Mouse (Mus musculus): ENCODE measurements at regions not wholly inside any gene's neighbourhood (a gene's known extent, or its start where the extent isn't known, plus 50 kb on each side); places are given as distances from the start of the nearest gene placed in this dataset.

DNA sequence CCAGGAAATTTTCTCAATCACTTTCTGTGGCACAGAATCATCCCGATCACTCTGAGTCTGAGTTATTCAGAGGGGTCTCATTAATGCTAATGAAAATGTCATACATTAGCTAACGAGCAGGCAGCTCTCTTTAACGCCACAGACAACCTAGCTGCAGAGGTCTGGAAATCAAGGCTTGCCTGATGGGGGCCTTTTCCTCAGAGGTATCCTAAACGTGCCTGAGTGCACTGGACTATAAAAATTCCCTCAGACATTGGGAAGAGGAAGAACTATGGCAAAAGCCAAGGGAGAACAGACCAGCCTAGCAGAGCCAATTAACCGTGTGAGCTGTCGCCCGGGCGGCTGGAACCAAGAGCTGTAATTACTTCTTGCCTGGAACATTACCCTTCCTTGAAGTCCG is 245.5 kb downstream of the Adgra3 start:
- Histone ChIP-seq H3K27ac (no peak overlapping the region), H3K4me3 (ENCODE audit: insufficient read depth in 1 of 2, low read depth in 2 of 2, low read length in 2 of 2) (no peak overlapping the region), H3K9ac (replicated peaks) (no peak overlapping the region), H3K4me2 (ENCODE audit: low read depth) (no peak overlapping the region), H3K4me1 (replicated peaks; ENCODE audit: control insufficient read depth in 2 of 2, insufficient read depth in 2 of 2, low read length in 1 of 2) (no peaks in the 10 kb centered on the region), H3K36me3 (replicated peaks; ENCODE audit: control insufficient read depth, insufficient read depth, low read depth) (no peaks in the 10 kb centered on the region), H3K27me3 (ENCODE audit: control insufficient read depth, insufficient read depth, low read length) (no peaks in the 10 kb centered on the region), H3K9me3 (ENCODE audit: control insufficient read depth, low read length) (no peaks in the 10 kb centered on the region)
- DNase-seq (ENCODE audit: low read depth in 3 of 3, low spot score in 3 of 3) = no peak
- 56% methylated on average over 9 of the region's 9 CpGs for WGBS (ENCODE audit: insufficient replicate concordance)
- ATAC-seq (ENCODE audit: insufficient read depth) = no peak
- TF ChIP-seq EP300 (IDR thresholded peaks at IDR 0.05; ENCODE audit: low read depth) (no peak), CTCF (IDR thresholded peaks at IDR 0.05; ENCODE audit: low read depth) (no peak)

DNA sequence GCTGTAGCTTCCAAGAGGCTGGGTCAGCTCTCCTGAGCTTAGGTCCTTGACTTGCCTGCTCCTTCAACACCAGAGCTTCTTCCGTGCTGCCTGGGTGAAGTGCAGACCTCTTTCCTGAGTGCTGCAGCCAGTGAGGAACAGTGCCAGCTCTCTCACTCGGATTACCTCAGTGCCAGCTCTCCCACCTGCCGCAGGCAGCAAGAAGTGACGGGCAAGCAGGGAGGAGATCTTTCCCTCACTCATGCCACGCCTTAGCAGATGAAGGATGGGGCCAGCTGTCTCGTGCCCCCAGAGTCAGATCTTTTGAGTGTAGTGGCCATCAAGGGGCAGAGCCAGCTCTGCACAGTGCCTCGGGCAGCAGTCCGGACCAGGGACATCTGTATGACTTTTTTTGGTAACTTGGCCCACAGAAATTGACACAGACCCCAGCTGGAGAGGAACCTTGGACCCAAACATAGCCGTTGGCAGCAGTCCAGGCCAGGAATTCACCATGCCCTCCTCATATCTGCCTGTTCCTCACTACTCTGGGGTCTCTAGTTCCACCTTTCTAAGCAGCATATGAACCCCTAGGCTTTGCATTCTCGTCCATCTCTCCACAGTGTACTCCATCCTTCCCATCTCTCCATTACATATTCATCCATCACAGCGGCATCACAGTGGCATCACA is 263.9 kb upstream of the Kcnip4 start:
- Histone ChIP-seq H3K9me3 (ENCODE audit: control insufficient read depth, low read length) (no peaks in the 10 kb centered on the region), H3K27me3 (ENCODE audit: control insufficient read depth, insufficient read depth, low read length) (no peaks in the 10 kb centered on the region), H3K4me2 (ENCODE audit: low read depth) (no peak overlapping the region), H3K27ac (no peak overlapping the region), H3K9ac (replicated peaks) (no peak overlapping the region), H3K4me1 (replicated peaks; ENCODE audit: control insufficient read depth in 2 of 2, insufficient read depth in 2 of 2, low read length in 1 of 2) (no peaks in the 10 kb centered on the region), H3K4me3 (ENCODE audit: insufficient read depth in 1 of 2, low read depth in 2 of 2, low read length in 2 of 2) (no peak overlapping the region), H3K36me3 (replicated peaks; ENCODE audit: control insufficient read depth, insufficient read depth, low read depth) (no peaks in the 10 kb centered on the region)
- TF ChIP-seq CTCF (IDR thresholded peaks at IDR 0.05; ENCODE audit: low read depth) (no peak), EP300 (IDR thresholded peaks at IDR 0.05; ENCODE audit: low read depth) (no peak)
- WGBS (ENCODE audit: insufficient replicate concordance) = 57% methylated on average over 11 of the region's 11 CpGs
- DNase-seq (ENCODE audit: low read depth in 3 of 3, low spot score in 3 of 3) (no peak), ATAC-seq (ENCODE audit: insufficient read depth) (no peak)

DNA sequence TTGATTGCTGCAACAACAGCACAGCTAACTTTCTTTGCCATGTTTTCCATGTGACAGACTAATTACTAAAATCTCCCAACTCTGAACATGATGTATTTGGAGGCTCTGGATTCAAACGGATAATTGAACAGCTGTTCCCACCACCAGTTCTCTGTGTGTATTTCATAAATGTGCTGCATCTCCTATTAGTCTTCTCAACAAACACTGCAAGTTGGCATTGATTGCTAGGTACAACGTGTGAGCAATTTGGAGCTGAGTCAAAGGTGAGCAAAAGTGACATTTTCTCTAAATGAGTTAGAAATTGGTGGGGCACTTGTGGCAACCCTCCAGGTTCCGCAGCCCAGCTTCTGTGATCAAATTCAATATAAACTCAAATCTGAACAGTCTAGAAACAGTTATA is 259.0 kb upstream of the Kcnip4 start:
- no peak for DNase-seq (ENCODE audit: low read depth in 3 of 3, low spot score in 3 of 3)
- WGBS (ENCODE audit: insufficient replicate concordance) = 45% methylated on average over 3 of the region's 3 CpGs

DNA sequence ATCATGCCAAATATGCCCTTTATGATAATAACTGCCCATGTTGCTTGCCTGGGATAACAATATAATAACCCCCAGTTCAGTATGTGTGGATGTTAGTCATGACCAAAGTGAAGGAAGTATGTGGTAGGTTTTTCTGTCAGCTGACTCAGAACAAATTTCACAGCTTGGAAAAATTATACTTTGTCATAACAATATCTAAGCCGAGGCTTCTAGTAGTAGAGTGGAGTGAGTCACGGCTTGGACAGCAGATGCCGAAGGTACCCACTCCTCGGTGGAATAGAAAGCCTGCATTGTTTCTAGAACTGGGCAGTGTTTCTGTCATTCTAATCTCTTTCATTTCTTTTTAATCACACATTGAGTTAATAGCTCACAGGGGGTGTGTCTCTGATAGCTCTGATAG is 236.3 kb upstream of the Kcnip4 start:
- H3K27me3 ChIP-seq (ENCODE audit: control insufficient read depth, insufficient read depth, low read length) = no peaks in the 10 kb centered on the region
- H3K27ac ChIP-seq = no peak overlapping the region
- ATAC-seq (ENCODE audit: insufficient read depth) = no peak
- 72% methylated on average over 4 of the region's 4 CpGs for WGBS (ENCODE audit: insufficient replicate concordance)
- H3K4me1 ChIP-seq (replicated peaks; ENCODE audit: control insufficient read depth in 2 of 2, insufficient read depth in 2 of 2, low read length in 1 of 2) = no peaks in the 10 kb centered on the region
- no peak overlapping the region for H3K4me3 ChIP-seq (ENCODE audit: insufficient read depth in 1 of 2, low read depth in 2 of 2, low read length in 2 of 2)
- no peaks in the 10 kb centered on the region for H3K36me3 ChIP-seq (replicated peaks; ENCODE audit: control insufficient read depth, insufficient read depth, low read depth)
- no peaks in the 10 kb centered on the region for H3K9me3 ChIP-seq (ENCODE audit: control insufficient read depth, low read length)
- no peak overlapping the region for H3K4me2 ChIP-seq (ENCODE audit: low read depth)
- no peak overlapping the region for H3K9ac ChIP-seq (replicated peaks)
- no peak for TF ChIP-seq CTCF (IDR thresholded peaks at IDR 0.05; ENCODE audit: low read depth)
- no peak for TF ChIP-seq EP300 (IDR thresholded peaks at IDR 0.05; ENCODE audit: low read depth)
- DNase-seq (ENCODE audit: low read depth in 3 of 3, low spot score in 3 of 3) = no peak

More for the DNA sequence above, 259.0 kb upstream of the Kcnip4 start:
- Histone ChIP-seq H3K4me1 (replicated peaks; ENCODE audit: control insufficient read depth in 2 of 2, insufficient read depth in 2 of 2, low read length in 1 of 2) (no peaks in the 10 kb centered on the region), H3K4me3 (ENCODE audit: insufficient read depth in 1 of 2, low read depth in 2 of 2, low read length in 2 of 2) (no peak overlapping the region), H3K9me3 (ENCODE audit: control insufficient read depth, low read length) (no peaks in the 10 kb centered on the region), H3K27me3 (ENCODE audit: control insufficient read depth, insufficient read depth, low read length) (no peaks in the 10 kb centered on the region), H3K27ac (no peak overlapping the region), H3K9ac (replicated peaks) (no peak overlapping the region), H3K4me2 (ENCODE audit: low read depth) (no peak overlapping the region), H3K36me3 (replicated peaks; ENCODE audit: control insufficient read depth, insufficient read depth, low read depth) (no peaks in the 10 kb centered on the region)
- no peak for ATAC-seq (ENCODE audit: insufficient read depth)
- TF ChIP-seq CTCF (IDR thresholded peaks at IDR 0.05; ENCODE audit: low read depth) (no peak), EP300 (IDR thresholded peaks at IDR 0.05; ENCODE audit: low read depth) (no peak)

DNA sequence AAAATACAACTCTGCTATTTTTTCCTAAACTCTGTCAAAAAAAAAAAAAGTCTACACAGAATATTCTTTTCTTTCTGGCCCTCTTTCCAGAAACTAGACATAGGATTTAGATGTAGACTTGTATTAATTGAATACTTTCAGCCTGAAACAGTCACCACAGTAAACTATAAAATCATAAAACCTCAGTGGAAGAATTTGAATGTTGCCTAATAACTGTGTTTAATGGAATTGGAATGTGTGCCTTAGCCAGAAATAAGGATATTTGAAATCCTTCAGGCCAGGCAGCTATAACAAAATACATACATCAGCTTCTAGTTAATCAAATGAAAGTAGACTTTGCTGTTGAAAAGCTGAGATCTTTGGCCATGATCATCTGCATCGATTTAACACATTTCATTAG is 230.8 kb upstream of the Kcnip4 start:
- 23% methylated on average over 1 of the region's 1 CpGs for WGBS (ENCODE audit: insufficient replicate concordance)
- no peak for TF ChIP-seq CTCF (IDR thresholded peaks at IDR 0.05; ENCODE audit: low read depth)
- TF ChIP-seq EP300 (IDR thresholded peaks at IDR 0.05; ENCODE audit: low read depth) = no peak
- Histone ChIP-seq H3K27ac (no peak overlapping the region), H3K4me3 (ENCODE audit: insufficient read depth in 1 of 2, low read depth in 2 of 2, low read length in 2 of 2) (no peak overlapping the region), H3K9ac (replicated peaks) (no peak overlapping the region), H3K27me3 (ENCODE audit: control insufficient read depth, insufficient read depth, low read length) (no peaks in the 10 kb centered on the region), H3K36me3 (replicated peaks; ENCODE audit: control insufficient read depth, insufficient read depth, low read depth) (no peaks in the 10 kb centered on the region), H3K4me2 (ENCODE audit: low read depth) (no peak overlapping the region), H3K4me1 (replicated peaks; ENCODE audit: control insufficient read depth in 2 of 2, insufficient read depth in 2 of 2, low read length in 1 of 2) (no peaks in the 10 kb centered on the region), H3K9me3 (ENCODE audit: control insufficient read depth, low read length) (no peaks in the 10 kb centered on the region)
- DNase-seq (ENCODE audit: low read depth in 3 of 3, low spot score in 3 of 3) = no peak
- ATAC-seq (ENCODE audit: insufficient read depth) = no peak
